Mouse (Mus musculus) liver, embryonic 14.5 days (tissue): ENCODE measurements around the gene Srrm1. TPM values are rescaled to one million over a fixed set of nuclear protein-coding genes. Genes with fewer than 3 reads are reported as not detected.
A peak's percentile ranks its signal among the peaks of the same experiment; 100 is the strongest.
"Not testable (repeated sequence)": the region's sequence is repeated elsewhere in the genome, so short reads cannot be mapped to it uniquely, and the experiment has no call there.

Experiments
- ATAC-seq: fragments of 200-750 bp; cut with Nextera tagmentation; 2 replicates; pipeline ENCODE4 v1.8.0; 2017; ENCODE audit warnings: moderate number of reproducible peaks, mild to moderate bottlenecking, moderate library complexity; ENCODE audit not compliant: insufficient read depth
- DNase-seq, 3 experiments: peaks; one replicate each; pipeline ENCODE4 v3.0.0-alpha.2; 2012 to 2013; ENCODE audit warnings: low read depth in 3 of 3, low spot score in 3 of 3
- H3K27ac ChIP-seq: fragments of 300-500 bp; sonication (generic); 2 replicates; pipeline ENCODE4 v1.5.1; 2014; ENCODE audit warnings: moderate library complexity, mild to moderate bottlenecking, control low read depth, inconsistent platforms
- H3K27me3 ChIP-seq: fragments of 300-500 bp; sonication (generic); 2 replicates; pipeline ENCODE4 v1.6.1; 2014; ENCODE audit warnings: mild to moderate bottlenecking, low read length, moderate library complexity; ENCODE audit not compliant: control insufficient read depth, insufficient read depth
- H3K36me3 ChIP-seq: fragments of 300-500 bp; sonication (generic); replicated peaks from 2 replicates; pipeline ENCODE4 v1.6.1; 2014; ENCODE audit warnings: low read depth; ENCODE audit not compliant: control insufficient read depth, insufficient read depth
- H3K4me1 ChIP-seq, 2 experiments: fragments of 200-500 bp in 1 of 2; fragments of 300-500 bp in 1 of 2; sonication (generic) in 1 of 2; replicated peaks; 2 replicates each; pipeline ENCODE4 v1.6.1; 2012 to 2014; ENCODE audit warnings: antibody characterized with exemption in 1 of 2, inconsistent platforms in 1 of 2, low read length in 1 of 2; ENCODE audit not compliant: control insufficient read depth in 2 of 2, insufficient read depth in 2 of 2
- H3K4me2 ChIP-seq: fragments of 300-500 bp; sonication (generic); 2 replicates; pipeline ENCODE4 v1.6.1; 2014; ENCODE audit warnings: low read depth, mild to moderate bottlenecking, control low read depth, moderate library complexity
- H3K4me3 ChIP-seq, 2 experiments: fragments of 200-500 bp in 1 of 2; fragments of 300-500 bp in 1 of 2; sonication (generic) in 1 of 2; 2 replicates each; pipeline ENCODE4 v1.5.1; 2012 to 2014; ENCODE audit warnings: low read depth in 2 of 2, low read length in 2 of 2, mild to moderate bottlenecking in 2 of 2, control low read depth in 1 of 2, inconsistent platforms in 1 of 2, moderate library complexity in 1 of 2; ENCODE audit not compliant: insufficient read depth in 1 of 2
- H3K9ac ChIP-seq: fragments of 300-500 bp; sonication (generic); replicated peaks from 2 replicates; pipeline ENCODE4 v1.6.1; 2014; ENCODE audit warnings: mild to moderate bottlenecking, control low read depth, moderate library complexity
- H3K9me3 ChIP-seq: fragments of 300-500 bp; sonication (generic); 2 replicates; pipeline ENCODE4 v1.6.1; 2016; ENCODE audit warnings: low read length, mixed read lengths; ENCODE audit not compliant: control insufficient read depth
- CTCF ChIP-seq: IDR thresholded peaks from 2 replicates; pipeline ENCODE4 v1.5.1; 2016; ENCODE audit warnings: antibody characterized with exemption, low read depth, control low read depth
- EP300 ChIP-seq: IDR thresholded peaks from 2 replicates; pipeline ENCODE4 v1.6.1; 2016; ENCODE audit warnings: antibody characterized with exemption, low read depth
- WGBS: fragments of 180-500 bp; shearing (Covaris S2); extraction: QIAGEN DNeasy Blood & Tissue Kit; methylation state at CpG from one replicate; pipeline ENCODE4 v1.1.7; 2014; ENCODE audit not compliant: insufficient replicate concordance; 5-methylcytosine and 5-hydroxymethylcytosine counted together
- polyA plus RNA-seq, 2 experiments: library from polyadenylated mRNA; depleted of rRNA in 1 of 2; stranded (reverse) in 1 of 2; unstranded in 1 of 2; fragments of >200 nt; fragmentation: Nextera tagmentation in 1 of 2; extraction: Ambion mirVana in 1 of 2; gene quantifications; 2 replicates each; pipeline versions ENCODE4 v1.2.1 to v1.2.3; 2012 to 2014

Srrm1 gene
- polyA plus RNA-seq, 2 experiments = 43.6 to 94.8 TPM

DNA sequence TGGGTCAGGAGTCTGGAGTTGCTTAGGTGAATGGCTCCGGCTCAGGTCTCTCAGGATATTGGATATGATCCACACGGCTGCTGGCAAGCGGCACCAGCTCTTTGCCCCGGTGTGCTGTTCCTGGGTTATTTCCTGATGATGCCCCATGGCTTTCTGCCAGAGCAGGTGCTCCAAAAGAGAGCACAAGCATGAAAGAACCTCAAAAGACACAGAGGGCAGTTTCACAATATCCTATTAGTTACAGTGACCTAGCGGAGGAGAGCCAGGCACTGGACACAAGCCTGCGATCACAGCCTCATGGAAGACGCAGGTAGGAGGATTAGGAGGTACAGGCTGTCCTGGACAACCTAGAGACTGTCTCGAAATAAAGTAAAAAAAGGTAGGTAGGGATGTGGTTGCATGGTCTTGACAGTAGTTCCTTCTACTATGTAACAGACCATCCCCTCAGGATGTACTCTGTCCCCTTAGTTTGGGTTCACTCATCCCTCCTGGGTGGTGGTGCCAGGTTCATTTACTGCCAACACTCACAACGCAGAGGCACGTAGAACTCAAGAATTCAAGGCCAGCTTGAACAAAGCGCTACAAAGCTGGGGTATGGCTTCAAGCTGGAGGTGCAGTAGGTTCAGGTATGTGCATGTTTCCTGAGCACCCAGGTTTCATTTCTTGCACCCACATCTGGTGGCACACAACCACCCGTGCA is 4.2 kb upstream of the Srrm1 start:
- Histone ChIP-seq H3K4me3 (no peak overlapping the region), H3K4me2 (no peak overlapping the region), H3K9me3 (no peaks in the 10 kb centered on the region), H3K27ac (no peak overlapping the region), H3K36me3 (no peaks in the 10 kb centered on the region), H3K4me1 (peaks cover 11 to 14% of the 10 kb centered on the region in 2 experiments), H3K9ac (no peak overlapping the region), H3K27me3 (no peaks in the 10 kb centered on the region)
- TF ChIP-seq EP300 = no peak
- no peak for TF ChIP-seq CTCF
- ATAC-seq = no peak
- WGBS = 81% methylated on average over 12 of the region's 12 CpGs
- DNase-seq = no peak

DNA sequence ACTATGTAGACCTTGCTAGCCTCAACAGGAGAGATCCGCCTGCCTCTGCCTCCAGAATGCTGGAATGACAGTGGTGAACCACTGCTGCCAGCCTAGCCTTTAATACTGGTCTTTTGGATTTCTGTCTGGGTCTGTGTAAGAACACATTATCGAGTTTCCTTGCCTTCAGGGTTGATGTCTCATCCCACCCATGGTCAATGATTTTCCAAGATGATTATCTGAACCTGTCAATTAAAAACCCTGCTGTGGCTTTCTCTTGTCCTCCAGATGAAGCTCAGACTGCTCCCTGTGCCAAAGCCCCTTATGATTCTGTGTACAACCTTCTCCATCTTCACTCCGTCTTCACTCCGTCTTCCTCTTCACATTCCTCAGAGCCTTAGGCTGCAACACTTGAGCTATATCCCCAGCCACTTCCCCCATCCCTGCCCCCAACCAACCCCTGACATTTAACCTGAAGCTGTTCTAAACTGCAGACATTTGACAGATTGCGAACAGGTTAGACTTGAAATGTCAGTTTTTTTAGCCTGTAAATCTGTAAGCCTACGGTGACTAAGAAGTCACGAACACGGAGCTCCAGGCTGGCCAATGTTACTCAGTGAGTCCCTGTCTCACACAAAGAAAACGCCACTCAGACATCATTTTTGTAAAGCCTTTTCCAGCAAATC is 2.9 kb upstream of the Srrm1 start:
- WGBS = 68% methylated on average over 9 of the region's 9 CpGs
- Histone ChIP-seq H3K27ac (no peak overlapping the region), H3K27me3 (no peaks in the 10 kb centered on the region), H3K9ac (no peak overlapping the region), H3K36me3 (no peaks in the 10 kb centered on the region; the same call in 1 of the 2 replicates), H3K4me2 (no peak overlapping the region), H3K9me3 (no peaks in the 10 kb centered on the region), H3K4me3 (no peak overlapping the region), H3K4me1 (peaks cover 19 to 21% of the 10 kb centered on the region in 2 experiments)
- no peak for TF ChIP-seq CTCF
- no peak for TF ChIP-seq EP300
- ATAC-seq = no peak
- DNase-seq = no peak

DNA sequence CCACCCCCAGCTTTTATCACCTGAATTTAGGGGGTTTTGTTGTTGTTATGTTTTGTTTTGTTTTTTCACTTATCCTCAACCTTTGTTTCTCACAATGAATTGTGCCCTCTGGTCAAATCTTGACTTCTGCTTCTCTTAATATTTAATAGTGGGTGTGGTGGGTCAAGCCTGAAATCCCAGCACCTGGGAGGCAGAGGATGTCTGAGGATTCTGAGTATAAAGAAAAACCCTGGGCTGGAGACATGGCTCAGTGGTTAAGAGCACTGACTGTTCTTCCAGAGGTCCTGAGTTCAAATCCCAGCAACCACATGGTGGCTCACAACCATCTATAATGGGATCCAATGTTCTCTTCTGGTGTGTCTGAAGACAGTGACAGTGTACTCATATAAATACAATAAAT is 1.6 kb upstream of the Srrm1 start:
- Histone ChIP-seq H3K4me2 (peak overlapping the region; percentile 96), H3K4me3 (peak overlapping the region; percentile 18 to 72; a peak in 2 of 4 replicates), H3K27ac (peak overlapping the region; percentile 94), H3K4me1 (peaks cover 21 to 23% of the 10 kb centered on the region in 2 experiments), H3K9ac (peak overlapping the region; percentile 81)
- not testable (repeated sequence) for DNase-seq, H3K9me3 ChIP-seq, ATAC-seq, H3K27me3 ChIP-seq, H3K36me3 ChIP-seq

DNA sequence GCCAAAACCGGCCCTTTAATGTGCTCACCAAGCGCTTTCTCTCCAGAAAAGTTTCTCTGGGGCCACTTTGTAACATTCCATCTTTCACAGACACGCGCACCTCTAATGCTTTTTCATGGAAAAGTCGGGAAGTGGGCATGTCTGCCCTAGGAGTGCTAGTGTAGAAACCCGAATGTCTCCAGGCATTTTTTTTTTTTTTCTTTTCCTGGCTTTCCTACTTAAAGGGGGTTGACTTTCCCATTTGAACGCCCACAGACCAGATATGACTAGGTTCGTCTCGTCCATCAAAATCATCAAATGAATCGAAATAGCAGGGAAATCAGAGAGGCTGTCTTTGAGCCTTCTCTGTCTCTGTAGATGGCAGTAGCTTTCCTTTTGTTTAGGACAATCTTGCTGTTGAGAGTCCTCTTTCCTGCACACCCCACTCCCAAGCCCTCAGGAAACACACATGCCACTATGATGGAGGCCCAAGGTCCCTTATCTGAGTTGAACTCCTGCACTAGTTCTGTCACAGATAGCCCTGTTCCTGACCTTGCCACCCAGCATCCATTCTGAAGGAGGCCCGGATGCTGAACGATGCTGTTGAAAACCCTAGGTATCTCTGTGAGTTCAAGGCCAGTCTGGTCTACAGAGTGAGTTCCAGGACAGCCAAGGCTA is 801 bp upstream of the Srrm1 start:
- peak; percentile 49 for ATAC-seq
- Histone ChIP-seq H3K9me3 (no peaks in the 10 kb centered on the region), H3K4me2 (peak overlapping the region; percentile 96), H3K27me3 (no peaks in the 10 kb centered on the region), H3K4me1 (peaks cover 21 to 25% of the 10 kb centered on the region in 2 experiments), H3K4me3 (peak overlapping the region; percentile 72 to 81), H3K9ac (peak overlapping the region; percentile 81), H3K36me3 (peaks cover 10% of the 10 kb centered on the region), H3K27ac (peak overlapping the region; percentile 94)
- WGBS = 3% methylated on average over 12 of the region's 12 CpGs
- DNase-seq = peak; percentile 60 to 64 (median 63)
- TF ChIP-seq CTCF (no peak), EP300 (peak; percentile 54; the same call in 1 of the 2 replicates)
